Mouse (Mus musculus) forebrain, embryonic 12.5 days (tissue): ENCODE measurements around the gene Ascl3. TPM values are rescaled to one million over a fixed set of nuclear protein-coding genes. Genes with fewer than 3 reads are reported as not detected.

Experiments
- ATAC-seq: fragments of 200-750 bp; cut with Nextera tagmentation; 2 replicates; pipeline ENCODE4 v1.8.0; 2017; ENCODE audit warnings: moderate TSS enrichment; ENCODE audit not compliant: low FRiP score
- H3K27ac ChIP-seq: fragments of 300-500 bp; sonication (generic); 2 replicates; pipeline ENCODE4 v1.5.1; 2016; ENCODE audit warnings: mild to moderate bottlenecking
- H3K27me3 ChIP-seq: fragments of 300-500 bp; sonication (generic); 2 replicates; pipeline ENCODE4 v1.6.1; 2016; ENCODE audit warnings: mild to moderate bottlenecking
- H3K36me3 ChIP-seq: fragments of 300-500 bp; sonication (generic); replicated peaks from 2 replicates; pipeline ENCODE4 v1.6.1; 2016; ENCODE audit warnings: mild to moderate bottlenecking
- H3K4me1 ChIP-seq: fragments of 300-500 bp; sonication (generic); 2 replicates; pipeline ENCODE4 v1.6.1; 2016
- H3K4me2 ChIP-seq: fragments of 300-500 bp; sonication (generic); 2 replicates; pipeline ENCODE4 v1.6.1; 2016; ENCODE audit warnings: mild to moderate bottlenecking, moderate library complexity
- H3K4me3 ChIP-seq: fragments of 300-500 bp; sonication (generic); replicated peaks from 2 replicates; pipeline ENCODE4 v1.5.1; 2016; ENCODE audit warnings: mild to moderate bottlenecking
- H3K9ac ChIP-seq: fragments of 300-500 bp; sonication (generic); 2 replicates; pipeline ENCODE4 v1.6.1; 2016; ENCODE audit warnings: mild to moderate bottlenecking
- H3K9me3 ChIP-seq: fragments of 300-500 bp; sonication (generic); 2 replicates; pipeline ENCODE4 v1.6.1; 2016
- WGBS: fragments of 180-500 bp; shearing (Covaris S2); methylation state at CpG from one replicate; pipeline ENCODE4 v1.1.7; 2016; 5-methylcytosine and 5-hydroxymethylcytosine counted together
- polyA plus RNA-seq: library from polyadenylated mRNA; unstranded; fragments of >200 nt; fragmentation: Nextera tagmentation; extraction: Ambion mirVana; gene quantifications from 2 replicates; pipeline ENCODE4 v1.2.1, GENCODE M21; 2016

Gene Ascl3
- polyA plus RNA-seq, result not detected in 2 replicates

DNA sequence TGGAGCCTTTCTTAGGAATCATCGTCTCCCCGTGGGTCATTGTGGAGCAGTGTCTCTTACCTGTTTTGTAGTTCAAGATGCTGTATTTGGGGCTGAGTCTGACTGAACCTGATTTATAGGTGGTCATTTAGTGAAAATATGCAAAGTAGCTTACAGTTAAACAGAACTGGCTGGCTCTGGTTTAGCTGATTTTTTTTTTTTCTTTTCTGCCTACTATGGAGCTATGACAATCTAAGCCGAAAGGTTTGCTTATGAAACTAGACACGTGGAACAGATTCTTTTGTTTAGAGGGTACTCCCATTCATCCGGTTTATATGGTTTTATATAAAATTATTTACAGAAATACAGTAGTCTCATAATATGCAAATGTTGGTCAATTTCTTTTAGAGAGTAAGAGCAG, at the start of gene Ascl3:
Gene Ascl3, minus strand, starts transcription at position 101 of the 400 bp plus-strand sequence.
- Histone ChIP-seq H3K36me3 (peaks cover 15% of the 10 kb centered on the region), H3K4me2 (no peak within 1 kb of the TSS), H3K4me3 (no peak within 1 kb of the TSS), H3K9me3 (no peaks in the 10 kb centered on the region), H3K4me1 (no peaks in the 10 kb centered on the region), H3K9ac (no peak within 1 kb of the TSS), H3K27me3 (no peaks in the 10 kb centered on the region), H3K27ac (no peak within 1 kb of the TSS)
- 92% methylated on average over 5 of the region's 5 CpGs for WGBS
- no peak for ATAC-seq

DNA sequence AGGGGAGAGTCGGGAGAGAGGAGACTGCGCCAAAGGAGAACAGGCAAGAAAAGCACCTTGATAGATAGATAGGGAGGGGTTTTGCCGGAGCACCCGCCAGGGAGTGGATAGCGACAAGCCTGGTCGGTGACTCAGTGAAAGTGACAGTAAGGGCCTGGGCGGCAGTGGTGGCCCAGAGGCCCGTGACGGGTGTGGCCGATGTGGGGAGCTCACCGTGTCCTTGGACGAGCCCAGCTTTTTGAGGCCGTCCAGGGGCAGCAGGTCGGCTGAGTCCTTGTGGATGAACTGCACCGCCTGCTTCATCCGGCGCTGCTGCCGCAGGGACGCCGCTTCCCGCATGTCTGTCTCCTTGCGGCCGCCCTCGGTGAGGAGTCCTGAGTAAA, 49.6 kb upstream of the Ascl3 start:
- Histone ChIP-seq H3K9ac (peak overlapping the region; percentile 61), H3K27me3 (peaks cover 52% of the 10 kb centered on the region), H3K36me3 (no peaks in the 10 kb centered on the region), H3K27ac (no peak overlapping the region), H3K4me3 (peak overlapping the region; percentile 52), H3K4me1 (peaks cover 14% of the 10 kb centered on the region), H3K9me3 (no peaks in the 10 kb centered on the region), H3K4me2 (peak overlapping the region; percentile 92)
- WGBS, result 2% methylated on average over 24 of the region's 24 CpGs
- peak; percentile 68; the same call in 1 of the 2 replicates for ATAC-seq

DNA sequence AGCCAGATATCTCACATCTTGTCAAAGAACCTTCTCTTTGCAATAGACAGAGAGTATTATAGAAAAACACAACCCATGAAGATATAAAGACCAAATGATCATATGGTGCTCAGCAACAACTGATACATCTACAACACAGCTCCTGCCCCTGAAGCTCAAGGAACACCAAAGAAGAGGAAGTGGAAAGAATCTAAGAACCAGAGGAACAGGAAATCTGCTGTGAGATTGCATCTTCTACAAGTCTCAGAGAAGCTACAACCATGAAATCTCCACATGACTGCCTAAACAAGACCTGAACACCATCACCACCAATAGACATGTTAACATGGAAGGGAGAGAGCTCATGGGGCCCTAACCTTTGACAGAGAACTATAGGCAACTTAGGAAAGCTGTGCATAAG, 40.7 kb upstream of the Ascl3 start:
- Histone ChIP-seq H3K4me2 (no peak overlapping the region), H3K27ac (no peak overlapping the region), H3K4me3 (no peak overlapping the region), H3K9ac (no peak overlapping the region), H3K36me3 (no peaks in the 10 kb centered on the region), H3K4me1 (no peaks in the 10 kb centered on the region), H3K9me3 (no peaks in the 10 kb centered on the region), H3K27me3 (0 out of 2 replicates have a peak, but pooled peaks cover 2% of the 10 kb centered on the region)
- no peak for ATAC-seq

DNA sequence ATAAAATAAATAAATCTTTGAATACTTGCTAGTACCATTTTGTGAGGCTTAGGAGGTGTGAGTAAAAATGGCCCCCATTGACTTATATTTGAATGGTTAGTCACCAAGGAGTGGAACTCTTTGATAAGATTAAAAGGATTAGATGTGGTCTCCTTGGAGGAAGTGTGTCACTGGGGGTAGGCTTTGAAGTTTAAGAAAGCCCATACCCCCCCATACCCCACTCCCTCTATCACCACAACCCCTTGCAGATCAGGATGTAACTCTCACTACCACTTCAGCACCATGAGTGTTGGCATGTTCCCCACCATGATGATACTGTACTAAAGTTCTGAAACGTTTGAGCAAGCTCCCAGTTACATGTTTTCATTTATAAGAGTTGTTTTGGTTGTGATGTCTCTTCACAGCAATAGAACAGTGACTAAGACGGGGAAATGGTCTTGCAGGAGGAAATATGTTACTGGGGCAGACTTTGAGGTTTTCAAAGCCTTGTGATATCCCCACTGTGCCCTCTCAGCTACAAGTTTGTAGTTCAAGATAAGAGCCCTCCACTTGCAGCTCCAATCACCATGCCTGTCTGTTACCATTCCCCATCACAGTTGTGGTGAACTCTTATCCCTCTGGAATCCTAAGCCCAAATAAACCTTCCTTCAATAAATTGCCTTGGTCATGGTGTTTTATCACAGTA, 37.3 kb upstream of the Ascl3 start:
- no peaks in the 10 kb centered on the region for H3K9me3 ChIP-seq
- H3K27me3 ChIP-seq, result no peaks in the 10 kb centered on the region
- no peak overlapping the region for H3K9ac ChIP-seq
- 60% methylated on average over 2 of the region's 2 CpGs for WGBS
- H3K4me3 ChIP-seq, result no peak overlapping the region
- H3K36me3 ChIP-seq, result no peaks in the 10 kb centered on the region
- no peak for ATAC-seq
- no peak overlapping the region for H3K4me2 ChIP-seq
- no peak overlapping the region for H3K27ac ChIP-seq
- H3K4me1 ChIP-seq, result no peaks in the 10 kb centered on the region

DNA sequence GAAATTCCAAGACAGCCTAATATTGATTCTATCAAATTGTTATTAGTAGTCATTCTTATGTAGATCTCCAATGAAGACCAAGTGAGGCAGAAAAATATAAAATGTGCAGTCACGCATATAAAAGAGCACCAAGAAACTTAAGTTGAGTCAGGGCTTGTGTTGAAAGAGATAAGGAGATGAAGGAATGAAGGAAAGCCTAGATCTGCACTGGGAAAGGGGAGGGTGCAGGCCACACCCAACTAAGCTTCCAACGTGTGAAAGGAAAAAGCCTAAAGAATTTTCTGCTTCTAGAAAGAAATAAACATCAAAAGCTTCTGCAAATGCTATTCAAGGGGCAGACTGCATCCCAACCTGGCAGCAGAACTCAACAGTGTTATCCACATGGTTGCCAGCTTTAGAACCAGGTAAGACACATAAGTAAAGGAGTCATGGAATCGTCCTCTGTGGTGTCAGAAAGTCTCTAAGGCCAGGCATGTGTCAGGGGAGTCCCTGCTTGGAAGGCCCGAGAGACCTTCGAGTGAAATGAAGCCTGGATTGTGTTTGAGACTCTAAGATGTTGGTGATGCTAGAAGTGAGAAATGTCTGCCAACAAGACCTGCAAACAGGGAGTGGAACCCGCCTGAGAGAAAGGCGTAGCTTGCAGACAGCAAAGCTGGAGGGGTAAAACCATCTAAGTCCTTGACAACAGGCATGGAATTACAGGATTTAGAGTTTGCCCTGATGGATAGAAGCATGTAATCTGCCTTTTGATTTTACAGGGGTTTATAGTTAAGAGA, 36.2 kb upstream of the Ascl3 start:
- no peaks in the 10 kb centered on the region for H3K27me3 ChIP-seq
- no peak overlapping the region for H3K9ac ChIP-seq
- no peaks in the 10 kb centered on the region for H3K9me3 ChIP-seq
- no peaks in the 10 kb centered on the region for H3K4me1 ChIP-seq
- 86% methylated on average over 7 of the region's 7 CpGs for WGBS
- ATAC-seq, result no peak
- no peak overlapping the region for H3K27ac ChIP-seq
- no peak overlapping the region for H3K4me2 ChIP-seq
- no peak overlapping the region for H3K4me3 ChIP-seq
- no peaks in the 10 kb centered on the region for H3K36me3 ChIP-seq

DNA sequence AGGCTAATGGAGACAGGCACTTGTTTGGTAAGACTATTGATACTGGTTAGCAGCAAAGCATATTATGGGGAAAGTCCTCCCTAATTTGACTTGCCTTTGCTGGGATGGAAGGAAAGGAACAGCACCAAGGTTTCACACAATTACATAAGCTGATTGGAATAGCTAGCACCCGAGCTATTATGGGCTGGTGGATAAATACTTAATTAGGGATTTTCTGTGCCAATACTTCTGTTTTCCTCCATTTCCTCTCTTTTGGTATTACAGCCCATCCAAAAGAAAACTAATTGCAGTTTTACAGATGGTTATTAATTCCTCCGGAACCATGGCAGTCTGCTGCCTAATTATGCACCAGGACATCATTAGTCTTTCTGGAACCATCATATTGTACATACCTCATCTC, 32.5 kb upstream of the Ascl3 start:
- no peak overlapping the region for H3K4me3 ChIP-seq
- H3K9ac ChIP-seq, result no peak overlapping the region
- no peak overlapping the region for H3K4me2 ChIP-seq
- H3K9me3 ChIP-seq, result no peaks in the 10 kb centered on the region
- H3K36me3 ChIP-seq, result no peaks in the 10 kb centered on the region
- no peaks in the 10 kb centered on the region for H3K4me1 ChIP-seq
- WGBS, result 49% methylated on average over 2 of the region's 2 CpGs
- ATAC-seq, result no peak
- no peak overlapping the region for H3K27ac ChIP-seq
- no peaks in the 10 kb centered on the region for H3K27me3 ChIP-seq

DNA sequence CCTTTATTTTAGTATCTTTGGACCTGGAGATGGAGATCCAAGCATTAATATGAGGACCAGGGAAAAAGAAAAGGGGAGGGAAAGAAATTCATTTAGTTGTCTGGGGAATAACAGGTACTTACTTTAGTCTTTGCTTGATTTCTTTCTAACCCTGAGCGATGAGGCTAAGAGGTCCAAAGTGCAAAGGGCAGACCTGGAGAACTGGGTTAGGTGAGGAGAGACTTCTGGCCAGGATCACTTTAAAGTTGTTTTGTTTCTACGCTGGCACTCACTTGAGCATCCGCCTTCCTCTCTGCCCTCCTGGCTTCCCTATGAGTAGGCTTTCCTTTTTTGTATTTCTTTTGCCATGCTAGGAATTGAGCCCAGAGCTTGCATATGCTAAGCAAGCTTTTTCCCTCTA, 24.8 kb upstream of the Ascl3 start:
- H3K4me2 ChIP-seq, result no peak overlapping the region
- no peak overlapping the region for H3K4me3 ChIP-seq
- H3K27ac ChIP-seq, result no peak overlapping the region
- no peak for ATAC-seq
- H3K27me3 ChIP-seq, result no peaks in the 10 kb centered on the region
- no peak overlapping the region for H3K9ac ChIP-seq
- H3K36me3 ChIP-seq, result no peaks in the 10 kb centered on the region
- H3K4me1 ChIP-seq, result peaks cover 15% of the 10 kb centered on the region
- WGBS, result 96% methylated on average over 3 of the region's 3 CpGs
- no peaks in the 10 kb centered on the region for H3K9me3 ChIP-seq

DNA sequence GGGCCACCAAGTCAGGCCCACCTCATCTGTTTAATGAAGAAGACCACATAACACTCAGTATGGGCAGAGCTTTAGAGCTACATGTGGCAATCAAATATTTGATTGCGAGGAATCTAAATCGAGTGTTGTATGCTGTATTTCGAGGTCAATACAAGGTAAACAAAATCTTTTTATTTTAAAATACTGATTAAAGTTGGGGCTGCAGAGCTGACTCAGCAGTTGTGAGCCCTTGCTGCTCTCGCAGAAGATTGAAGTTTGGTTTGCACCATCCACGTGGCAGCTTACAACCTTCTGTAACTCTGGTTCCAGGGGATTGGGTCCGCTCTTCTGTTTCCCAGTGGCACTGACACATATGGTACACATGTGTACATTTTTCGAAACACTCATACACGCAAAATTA, 22.5 kb upstream of the Ascl3 start:
- no peak for ATAC-seq

DNA sequence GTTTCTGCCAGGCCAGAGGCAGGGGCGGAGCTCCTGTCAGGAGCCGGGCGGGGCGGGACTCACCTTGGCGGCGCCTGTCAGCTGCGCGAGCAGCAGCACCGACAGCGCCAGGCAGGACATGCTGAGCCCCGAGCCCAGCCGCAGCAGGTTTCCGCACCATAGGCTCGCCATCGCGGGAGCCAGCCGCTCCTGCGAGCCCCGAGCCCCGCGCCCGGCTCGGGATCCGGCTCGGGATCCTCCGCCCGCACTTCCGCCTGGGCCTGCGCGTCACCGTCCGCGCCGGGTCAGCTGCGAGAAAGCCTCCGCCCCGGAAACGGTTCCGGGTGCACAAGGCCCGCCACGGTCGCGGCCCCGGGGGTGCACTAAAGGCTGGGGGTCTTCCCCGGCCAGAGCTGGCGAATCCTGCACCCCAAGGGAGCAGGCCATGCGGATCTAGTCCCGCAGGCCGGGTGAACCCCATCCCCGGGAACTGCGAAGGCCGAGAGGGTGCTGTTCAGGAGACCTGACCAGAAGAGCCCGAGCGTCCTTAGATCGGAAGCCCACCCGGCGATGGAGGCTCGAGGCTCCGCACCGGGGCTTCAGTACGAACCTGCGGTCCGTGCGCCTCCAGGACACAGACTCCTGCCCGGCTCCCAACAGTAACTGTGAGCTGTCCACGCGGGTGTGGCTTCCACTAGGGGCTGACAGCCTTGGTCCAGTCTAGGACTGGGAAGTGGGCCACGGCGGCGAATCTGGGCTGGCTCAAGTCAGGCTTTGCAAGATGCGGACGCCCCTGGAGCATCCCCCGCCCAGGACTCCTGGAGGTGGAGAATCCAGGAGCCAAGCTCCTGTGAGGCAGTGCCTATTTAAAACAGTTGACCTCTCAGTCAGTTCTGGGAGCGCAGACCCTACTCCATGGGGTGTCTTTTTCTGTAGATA, 20.7 kb upstream of the Ascl3 start, which contains the start of gene Tmem9b:
Gene Tmem9b, minus strand, starts transcription at position 868 of the 918 bp plus-strand sequence.
- peak within 1 kb of the TSS; percentile 82 for H3K27ac ChIP-seq
- peak within 1 kb of the TSS; percentile 88 for H3K9ac ChIP-seq
- ATAC-seq, result peak; percentile 89
- H3K9me3 ChIP-seq, result no peaks in the 10 kb centered on the region
- under 1% methylated on average over 74 of the region's 74 CpGs for WGBS
- peak within 1 kb of the TSS; percentile 91 for H3K4me3 ChIP-seq
- H3K4me1 ChIP-seq, result peaks cover 17% of the 10 kb centered on the region
- H3K36me3 ChIP-seq, result 0 out of 2 replicates have a peak, but pooled peaks cover under 1% of the 10 kb centered on the region
- peak within 1 kb of the TSS; percentile 89 for H3K4me2 ChIP-seq
- no peaks in the 10 kb centered on the region for H3K27me3 ChIP-seq

More for the DNA sequence above, 22.5 kb upstream of the Ascl3 start:
- Histone ChIP-seq H3K4me1 (peaks cover 17% of the 10 kb centered on the region), H3K36me3 (no peaks in the 10 kb centered on the region), H3K27ac (no peak overlapping the region), H3K9ac (no peak overlapping the region), H3K4me3 (no peak overlapping the region), H3K4me2 (no peak overlapping the region), H3K27me3 (no peaks in the 10 kb centered on the region), H3K9me3 (no peaks in the 10 kb centered on the region)
- WGBS, result 90% methylated on average over 8 of the region's 8 CpGs

DNA sequence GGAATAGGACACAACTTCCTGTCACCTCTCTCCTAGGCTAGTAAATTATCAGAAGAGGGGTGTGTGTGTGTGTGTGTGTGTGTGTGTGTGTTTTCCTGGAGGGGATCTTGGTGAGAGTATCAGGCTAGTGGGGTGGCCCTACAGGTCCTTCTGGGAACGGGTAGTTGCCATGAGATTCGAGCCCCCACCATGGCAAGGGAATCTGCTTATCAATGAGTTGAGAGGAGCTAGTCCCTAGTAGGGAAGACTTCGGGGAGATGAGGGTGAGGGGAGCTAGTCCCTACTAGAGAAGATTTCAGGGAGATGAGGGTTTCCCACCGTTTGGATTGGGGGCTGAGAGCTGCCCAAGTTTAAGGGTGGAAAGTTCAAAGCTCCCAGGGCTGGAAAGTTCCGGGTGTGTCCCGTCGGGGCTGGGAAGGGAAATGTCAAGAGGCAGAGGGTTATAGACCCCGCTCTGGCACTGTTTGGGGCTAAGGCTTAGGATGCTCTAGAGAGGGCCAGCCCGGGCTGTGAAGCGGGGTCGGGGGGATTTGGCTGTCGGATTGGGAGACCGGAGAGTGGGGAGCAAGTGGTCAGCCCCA, 20.0 kb upstream of the Ascl3 start:
- Histone ChIP-seq H3K27ac (peak overlapping the region; percentile 82), H3K36me3 (0 out of 2 replicates have a peak, but pooled peaks cover 4% of the 10 kb centered on the region), H3K4me3 (peak overlapping the region; percentile 91), H3K9ac (peak overlapping the region; percentile 88), H3K4me2 (peak overlapping the region; percentile 89), H3K27me3 (no peaks in the 10 kb centered on the region), H3K4me1 (peaks cover 17% of the 10 kb centered on the region), H3K9me3 (no peaks in the 10 kb centered on the region)
- peak; percentile 14; the same call in 1 of the 2 replicates for ATAC-seq
- 3% methylated on average over 13 of the region's 13 CpGs for WGBS

DNA sequence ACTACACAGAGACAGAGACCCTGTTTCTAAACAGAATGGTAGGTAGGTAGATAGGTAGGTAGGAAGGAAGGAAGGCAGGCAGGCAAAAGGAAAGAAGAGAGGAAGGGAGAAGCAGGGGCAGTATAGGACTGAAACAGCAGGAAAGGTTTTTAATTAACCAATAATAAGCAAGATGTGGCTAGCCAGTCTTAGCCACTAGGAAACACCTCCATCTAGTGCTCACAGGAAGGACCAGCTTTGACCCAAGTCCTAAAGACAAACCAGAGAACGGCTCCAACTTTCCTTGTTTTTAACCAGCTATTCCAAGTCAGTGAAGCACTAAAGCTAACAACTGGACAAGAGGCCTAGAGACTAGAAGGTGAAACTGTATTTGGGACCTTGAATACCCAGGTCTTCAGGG, 16.2 kb upstream of the Ascl3 start:
- Histone ChIP-seq H3K4me3 (no peak overlapping the region), H3K27me3 (no peaks in the 10 kb centered on the region), H3K27ac (no peak overlapping the region), H3K36me3 (peaks cover 23% of the 10 kb centered on the region), H3K4me2 (no peak overlapping the region), H3K9ac (no peak overlapping the region), H3K4me1 (peaks cover 8% of the 10 kb centered on the region), H3K9me3 (no peaks in the 10 kb centered on the region)
- WGBS, result 64% methylated on average over 1 of the region's 1 CpGs
- ATAC-seq, result no peak

DNA sequence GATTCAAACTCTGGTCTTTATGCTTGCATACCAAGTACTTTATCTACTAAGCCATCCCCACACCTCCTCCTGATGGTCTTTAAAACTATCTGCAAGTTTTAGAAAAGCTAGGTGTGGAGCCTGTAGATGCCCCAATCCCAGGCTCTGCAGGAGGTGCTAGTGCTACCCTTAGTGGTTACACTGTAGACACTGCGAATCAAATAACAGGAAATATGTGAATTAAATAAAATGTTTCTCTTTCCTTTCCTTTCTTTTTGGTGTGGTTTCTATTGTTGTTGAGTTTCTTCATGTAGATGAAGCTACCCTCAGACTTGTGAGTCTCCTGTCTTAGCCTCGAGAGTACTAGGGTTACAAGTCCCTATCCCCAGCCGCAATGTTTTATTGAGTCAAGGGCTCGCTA, 10.2 kb upstream of the Ascl3 start:
- no peaks in the 10 kb centered on the region for H3K9me3 ChIP-seq
- H3K36me3 ChIP-seq, result peaks cover 41% of the 10 kb centered on the region
- H3K27ac ChIP-seq, result no peak overlapping the region
- H3K4me2 ChIP-seq, result no peak overlapping the region
- 90% methylated on average over 4 of the region's 4 CpGs for WGBS
- ATAC-seq, result no peak
- H3K4me1 ChIP-seq, result no peaks in the 10 kb centered on the region
- no peaks in the 10 kb centered on the region for H3K27me3 ChIP-seq
- no peak overlapping the region for H3K4me3 ChIP-seq
- no peak overlapping the region for H3K9ac ChIP-seq
